Mouse (Mus musculus): Measurements from ENCODE around the gene Ets1.

DNA sequence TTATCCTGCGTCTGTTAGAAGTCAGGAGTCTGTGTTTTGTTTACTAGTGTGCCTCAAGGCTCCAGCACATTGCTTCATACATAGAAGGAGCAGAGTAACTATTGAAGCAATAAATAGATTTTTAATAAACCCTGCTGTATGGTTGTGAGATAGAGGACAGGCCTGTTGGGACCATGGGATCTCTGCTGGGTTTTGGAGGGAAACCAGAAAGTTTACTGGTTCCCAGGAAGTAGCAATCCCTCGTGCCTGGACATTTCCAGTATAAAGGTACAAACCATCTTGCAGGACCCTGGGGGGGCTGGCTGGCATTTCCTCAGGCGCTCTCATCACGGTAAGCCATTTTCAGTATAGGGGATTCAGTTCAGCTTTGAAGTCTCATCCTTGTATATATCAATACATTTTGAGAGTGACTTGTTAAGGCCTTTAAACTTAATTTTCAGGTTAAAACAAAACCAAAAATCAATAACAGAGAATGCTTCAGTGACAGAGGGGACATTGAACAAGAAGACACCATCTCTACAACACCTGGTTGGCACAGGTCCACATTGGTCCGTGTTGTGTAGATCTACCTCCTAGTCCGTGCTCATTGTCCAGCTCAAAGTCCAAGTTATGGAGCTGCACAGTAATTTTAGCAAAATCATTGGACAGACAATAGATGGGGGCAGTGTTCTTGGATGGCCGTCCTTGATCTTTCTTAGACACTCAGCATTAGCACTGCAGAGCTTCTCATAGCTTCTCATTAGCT, 11.7 kb downstream of the Ets1 start:
- TF ChIP-seq CTCF (IDR thresholded peaks at IDR 0.05; ENCODE audit: control insufficient read depth, insufficient read depth, low read length), result no peak
- TF ChIP-seq POLR2A (IDR thresholded peaks at IDR 0.05; ENCODE audit: borderline replicate concordance, control insufficient read depth, low read depth, low read length), result no peak

Measured in bone marrow, adult 2 months (tissue).